Mouse (Mus musculus): ENCODE results near the gene Gm10188. TPM values are rescaled to one million over a fixed set of nuclear protein-coding genes. Genes with fewer than 3 reads are reported as not detected.
A peak's percentile ranks its signal among the peaks of the same experiment; 100 is the strongest.

Gm10188 gene
- polyA plus RNA-seq, 1 experiment: not detected

DNA sequence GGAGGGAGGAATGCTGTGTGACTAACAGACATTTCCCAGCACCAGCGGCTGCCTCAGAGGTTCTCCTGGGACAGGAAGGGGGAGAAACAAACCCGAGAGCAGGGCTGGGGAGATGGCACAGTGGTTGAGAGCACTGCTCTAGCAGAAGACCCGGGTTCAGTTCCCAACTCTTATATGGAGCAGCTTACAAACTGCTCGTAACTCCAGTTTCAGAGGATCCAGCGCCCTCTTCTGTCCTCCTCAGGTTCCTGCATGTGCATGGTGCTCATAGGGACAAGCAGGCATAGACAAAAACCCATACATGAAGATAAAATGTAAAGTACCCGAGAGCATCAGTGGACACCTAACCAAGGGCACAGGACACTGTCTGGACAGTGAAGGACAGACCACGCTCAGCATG lies 18.6 kb downstream of the Gm10188 start:
- Histone ChIP-seq H3K4me1 (ENCODE audit: control insufficient read depth, insufficient read depth, insufficient read length) (no peaks in the 10 kb centered on the region), H3K27ac (ENCODE audit: insufficient read depth, low read length) (no peak overlapping the region), H3K27me3 (ENCODE audit: control insufficient read depth, insufficient read depth, low read length) (0 out of 2 replicates have a peak, but pooled peaks cover 2% of the 10 kb centered on the region), H3K4me3 (ENCODE audit: extremely low read depth, insufficient read depth, insufficient read length) (no peak overlapping the region), H3K36me3 (ENCODE audit: control insufficient read depth, insufficient read depth, low read length) (no peaks in the 10 kb centered on the region)
- TF ChIP-seq POLR2A (IDR thresholded peaks at IDR 0.05; ENCODE audit: low read depth, low read length) (no peak), CTCF (IDR thresholded peaks at IDR 0.05; ENCODE audit: extremely low read depth, insufficient read depth, insufficient read length, insufficient replicate concordance) (peak; percentile 20; the same call in 1 of the 2 replicates)
- DNase-seq (ENCODE audit: low read depth in 1 of 2, low spot score in 2 of 2): no peak
- WGBS: 29% methylated on average over 7 of the region's 7 CpGs

GRCm38 (mm10) chr1:132209400-132209799 lies 20.2 kb downstream of the Gm10188 start:
- no peak overlapping the region for H3K27ac ChIP-seq (ENCODE audit: insufficient read depth, low read length)
- WGBS: 89% methylated on average over 10 of the region's 10 CpGs

GRCm38 (mm10) chr1:132208154-132208553 lies 21.4 kb downstream of the Gm10188 start:
- no peak overlapping the region for H3K27ac ChIP-seq (ENCODE audit: insufficient read depth, low read length)
- no peaks in the 10 kb centered on the region for H3K4me1 ChIP-seq (ENCODE audit: control insufficient read depth, insufficient read depth, insufficient read length)
- DNase-seq (ENCODE audit: low read depth in 1 of 2, low spot score in 2 of 2): no peak
- H3K4me3 ChIP-seq (ENCODE audit: extremely low read depth, insufficient read depth, insufficient read length): no peak overlapping the region
- TF ChIP-seq CTCF (IDR thresholded peaks at IDR 0.05; ENCODE audit: extremely low read depth, insufficient read depth, insufficient read length, insufficient replicate concordance) (no peak), POLR2A (IDR thresholded peaks at IDR 0.05; ENCODE audit: low read depth, low read length) (no peak)
- 50% methylated on average over 4 of the region's 4 CpGs for WGBS
- no peaks in the 10 kb centered on the region for H3K36me3 ChIP-seq (ENCODE audit: control insufficient read depth, insufficient read depth, low read length)
- H3K27me3 ChIP-seq (ENCODE audit: control insufficient read depth, insufficient read depth, low read length): peaks cover 2% of the 10 kb centered on the region; the same call in 1 of the 2 replicates

More at GRCm38 (mm10) chr1:132209400-132209799, 20.2 kb downstream of the Gm10188 start:
- Histone ChIP-seq H3K4me3 (ENCODE audit: extremely low read depth, insufficient read depth, insufficient read length) (no peak overlapping the region), H3K27me3 (ENCODE audit: control insufficient read depth, insufficient read depth, low read length) (peaks cover 2% of the 10 kb centered on the region; the same call in 1 of the 2 replicates), H3K4me1 (ENCODE audit: control insufficient read depth, insufficient read depth, insufficient read length) (no peaks in the 10 kb centered on the region), H3K36me3 (ENCODE audit: control insufficient read depth, insufficient read depth, low read length) (no peaks in the 10 kb centered on the region)
- DNase-seq (ENCODE audit: low read depth in 1 of 2, low spot score in 2 of 2): no peak
- TF ChIP-seq POLR2A (IDR thresholded peaks at IDR 0.05; ENCODE audit: low read depth, low read length) (no peak), CTCF (IDR thresholded peaks at IDR 0.05; ENCODE audit: extremely low read depth, insufficient read depth, insufficient read length, insufficient replicate concordance) (no peak)

DNA sequence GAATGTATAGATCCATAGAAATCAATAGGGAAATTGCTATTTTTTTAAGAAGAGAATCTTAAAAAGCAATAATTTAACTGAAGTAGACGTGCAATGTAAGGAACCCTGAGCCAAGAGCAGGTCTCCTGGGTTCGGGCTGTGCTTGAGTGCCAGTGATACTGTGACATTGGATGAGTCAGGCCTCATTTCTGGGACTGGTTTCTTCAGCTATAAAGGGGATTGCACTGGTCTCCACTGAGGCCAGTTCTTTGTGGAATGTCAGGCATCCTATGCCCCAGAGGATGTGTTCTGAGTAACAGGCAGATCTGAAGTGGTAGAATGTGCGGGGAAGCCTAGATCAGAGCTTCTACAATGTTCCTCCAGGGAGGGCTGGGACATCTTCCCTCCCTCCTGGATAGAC lies 22.7 kb downstream of the Gm10188 start:
- Histone ChIP-seq H3K4me3 (ENCODE audit: extremely low read depth, insufficient read depth, insufficient read length) (no peak overlapping the region), H3K36me3 (ENCODE audit: control insufficient read depth, insufficient read depth, low read length) (no peaks in the 10 kb centered on the region), H3K27me3 (ENCODE audit: control insufficient read depth, insufficient read depth, low read length) (no peaks in the 10 kb centered on the region; the same call in 1 of the 2 replicates), H3K4me1 (ENCODE audit: control insufficient read depth, insufficient read depth, insufficient read length) (no peaks in the 10 kb centered on the region), H3K27ac (ENCODE audit: insufficient read depth, low read length) (no peak overlapping the region)
- WGBS: 81% methylated on average over 3 of the region's 3 CpGs
- TF ChIP-seq POLR2A (IDR thresholded peaks at IDR 0.05; ENCODE audit: low read depth, low read length) (no peak), CTCF (IDR thresholded peaks at IDR 0.05; ENCODE audit: extremely low read depth, insufficient read depth, insufficient read length, insufficient replicate concordance) (no peak)
- DNase-seq (ENCODE audit: low read depth in 1 of 2, low spot score in 2 of 2): no peak

GRCm38 (mm10) chr1:132205958-132206357 lies 23.6 kb downstream of the Gm10188 start:
- Histone ChIP-seq H3K27me3 (ENCODE audit: control insufficient read depth, insufficient read depth, low read length) (no peaks in the 10 kb centered on the region; the same call in 1 of the 2 replicates), H3K36me3 (ENCODE audit: control insufficient read depth, insufficient read depth, low read length) (no peaks in the 10 kb centered on the region), H3K4me3 (ENCODE audit: extremely low read depth, insufficient read depth, insufficient read length) (no peak overlapping the region), H3K4me1 (ENCODE audit: control insufficient read depth, insufficient read depth, insufficient read length) (no peaks in the 10 kb centered on the region), H3K27ac (ENCODE audit: insufficient read depth, low read length) (no peak overlapping the region)
- 23% methylated on average over 5 of the region's 5 CpGs for WGBS
- no peak for DNase-seq (ENCODE audit: low read depth in 1 of 2, low spot score in 2 of 2)
- TF ChIP-seq POLR2A (IDR thresholded peaks at IDR 0.05; ENCODE audit: low read depth, low read length): no peak
- TF ChIP-seq CTCF (IDR thresholded peaks at IDR 0.05; ENCODE audit: extremely low read depth, insufficient read depth, insufficient read length, insufficient replicate concordance): no peak

- Histone ChIP-seq H3K4me1 (ENCODE audit: control insufficient read depth, insufficient read depth, insufficient read length) (no peaks in the 10 kb centered on the region), H3K4me3 (ENCODE audit: extremely low read depth, insufficient read depth, insufficient read length) (no peak overlapping the region), H3K27ac (ENCODE audit: insufficient read depth, low read length) (no peak overlapping the region), H3K27me3 (ENCODE audit: control insufficient read depth, insufficient read depth, low read length) (no peaks in the 10 kb centered on the region; the same call in 1 of the 2 replicates), H3K36me3 (ENCODE audit: control insufficient read depth, insufficient read depth, low read length) (no peaks in the 10 kb centered on the region)
- DNase-seq (ENCODE audit: low read depth in 1 of 2, low spot score in 2 of 2): no peak
- TF ChIP-seq CTCF (IDR thresholded peaks at IDR 0.05; ENCODE audit: extremely low read depth, insufficient read depth, insufficient read length, insufficient replicate concordance) (no peak), POLR2A (IDR thresholded peaks at IDR 0.05; ENCODE audit: low read depth, low read length) (no peak)
- 87% methylated on average over 5 of the region's 5 CpGs for WGBS
Observed at GRCm38 (mm10) chr1:132202771-132203170, 26.8 kb downstream of the Gm10188 start.

GRCm38 (mm10) chr1:132201936-132202335 lies 27.6 kb downstream of the Gm10188 start:
- Histone ChIP-seq H3K4me3 (ENCODE audit: extremely low read depth, insufficient read depth, insufficient read length) (no peak overlapping the region), H3K27ac (ENCODE audit: insufficient read depth, low read length) (no peak overlapping the region), H3K27me3 (ENCODE audit: control insufficient read depth, insufficient read depth, low read length) (no peaks in the 10 kb centered on the region; the same call in 1 of the 2 replicates), H3K4me1 (ENCODE audit: control insufficient read depth, insufficient read depth, insufficient read length) (no peaks in the 10 kb centered on the region), H3K36me3 (ENCODE audit: control insufficient read depth, insufficient read depth, low read length) (no peaks in the 10 kb centered on the region)
- WGBS: 83% methylated on average over 2 of the region's 2 CpGs
- no peak for DNase-seq (ENCODE audit: low read depth in 1 of 2, low spot score in 2 of 2)
- TF ChIP-seq CTCF (IDR thresholded peaks at IDR 0.05; ENCODE audit: extremely low read depth, insufficient read depth, insufficient read length, insufficient replicate concordance): no peak
- no peak for TF ChIP-seq POLR2A (IDR thresholded peaks at IDR 0.05; ENCODE audit: low read depth, low read length)

Data from spleen, adult 2 months (tissue).